Mouse (Mus musculus) CH12.LX (cell line): ENCODE data around the gene Olfr1148. TPM values are rescaled to one million over a fixed set of nuclear protein-coding genes. Genes with fewer than 3 reads are reported as not detected.

Source experiments
- DNase-seq: peaks from one replicate; pipeline ENCODE4 v3.0.0-alpha.2; 2013; ENCODE audit errors: extremely low read depth
- H3K27ac ChIP-seq: 2 replicates; pipeline ENCODE4 v1.5.1; 2012; ENCODE audit warnings: low read depth, mild to moderate bottlenecking, control low read depth, moderate library complexity; ENCODE audit not compliant: insufficient read depth
- H3K27me3 ChIP-seq: replicated peaks from 2 replicates; pipeline ENCODE3; 2012; ENCODE audit warnings: inconsistent platforms
- H3K36me3 ChIP-seq, 2 experiments: replicated peaks in 1 of 2; 2 replicates each; pipeline versions ENCODE3 to v1.6.1; 2012; ENCODE audit warnings: inconsistent platforms in 1 of 2, low read length in 1 of 2, mild to moderate bottlenecking in 1 of 2, mixed read lengths in 1 of 2, moderate library complexity in 1 of 2; ENCODE audit not compliant: control insufficient read depth in 1 of 2, insufficient read depth in 1 of 2
- H3K4me1 ChIP-seq, 2 experiments: 2 replicates each; pipeline ENCODE4 v1.6.1; 2012; ENCODE audit warnings: inconsistent platforms in 1 of 2, moderate library complexity in 1 of 2; ENCODE audit not compliant: insufficient read depth in 2 of 2, control insufficient read depth in 1 of 2
- H3K4me2 ChIP-seq: 2 replicates; pipeline ENCODE4 v1.6.1; 2012; ENCODE audit warnings: low read depth, mild to moderate bottlenecking, control low read depth; ENCODE audit not compliant: poor library complexity, insufficient read depth, severe bottlenecking
- H3K4me3 ChIP-seq, 3 experiments: fragments of 150-350 bp in 1 of 3; sonication (generic) in 1 of 3; replicated peaks in 1 of 3; 2 replicates each; pipeline versions ENCODE3 to v1.5.1; 2011 to 2012; ENCODE audit warnings: low read depth in 2 of 3, low read length in 2 of 3, mild to moderate bottlenecking in 2 of 3, moderate library complexity in 2 of 3, control low read depth in 1 of 3, improper control_type of control experiment in 1 of 3, inconsistent platforms in 1 of 3, mixed read lengths in 1 of 3; ENCODE audit not compliant: poor library complexity in 1 of 3
- H3K79me2 ChIP-seq: replicated peaks from 2 replicates; pipeline ENCODE4 v1.6.1; 2012; ENCODE audit warnings: mild to moderate bottlenecking, moderate library complexity; ENCODE audit not compliant: control insufficient read depth, poor library complexity, insufficient read depth, severe bottlenecking; ENCODE audit errors: extremely low read depth
- H3K9ac ChIP-seq: 2 replicates; pipeline ENCODE4 v1.6.1; 2012; ENCODE audit warnings: low read depth, mild to moderate bottlenecking, control low read depth, moderate library complexity; ENCODE audit not compliant: insufficient read depth
- H3K9me3 ChIP-seq: replicated peaks from 2 replicates; pipeline ENCODE3; 2012; ENCODE audit warnings: low read length, inconsistent platforms, mixed read lengths
- CHD1 ChIP-seq: IDR thresholded peaks from 2 replicates; pipeline ENCODE4 v1.6.1; 2012; ENCODE audit warnings: low read depth, low read length, improper control_type of control experiment, inconsistent platforms
- CHD2 ChIP-seq: IDR thresholded peaks from 2 replicates; pipeline ENCODE4 v1.6.1; 2011; ENCODE audit warnings: low read length, improper control_type of control experiment
- E2F4 ChIP-seq: IDR thresholded peaks from 2 replicates; pipeline ENCODE4 v1.6.1; 2011; ENCODE audit warnings: low read depth, low read length, improper control_type of control experiment; ENCODE audit not compliant: insufficient replicate concordance
- ELF1 ChIP-seq: IDR thresholded peaks from 2 replicates; pipeline ENCODE4 v1.6.1; 2014; ENCODE audit warnings: low read depth, mild to moderate bottlenecking, inconsistent platforms, low read length, improper control_type of control experiment
- EP300 ChIP-seq: IDR thresholded peaks from 2 replicates; pipeline ENCODE4 v1.6.1; 2011; ENCODE audit warnings: low read length, improper control_type of control experiment
- ETS1 ChIP-seq: conservative IDR thresholded peaks from 2 replicates; pipeline ENCODE4 v1.6.1; 2012; ENCODE audit warnings: low read depth, mild to moderate bottlenecking, inconsistent platforms, low read length, improper control_type of control experiment, moderate library complexity
- GABPA ChIP-seq: IDR thresholded peaks from 2 replicates; pipeline ENCODE4 v1.6.1; 2012; ENCODE audit warnings: low read depth, low read length, improper control_type of control experiment, inconsistent platforms; ENCODE audit not compliant: insufficient replicate concordance
- HCFC1 ChIP-seq: IDR thresholded peaks from 2 replicates; pipeline ENCODE4 v1.6.1; 2012; ENCODE audit warnings: low read depth, mild to moderate bottlenecking, inconsistent platforms, low read length, improper control_type of control experiment
- KAT2A ChIP-seq: IDR thresholded peaks from 2 replicates; pipeline ENCODE4 v1.6.1; 2012; ENCODE audit warnings: low read length, improper control_type of control experiment, inconsistent platforms; ENCODE audit not compliant: insufficient replicate concordance
- MXI1 ChIP-seq: IDR thresholded peaks from 2 replicates; pipeline ENCODE4 v1.6.1; 2011; ENCODE audit warnings: mild to moderate bottlenecking, low read depth, low read length, improper control_type of control experiment
- NELFE ChIP-seq: IDR thresholded peaks from 2 replicates; pipeline ENCODE4 v1.6.1; 2011; ENCODE audit warnings: low read depth, low read length, improper control_type of control experiment
- PAX5 ChIP-seq: IDR thresholded peaks from 2 replicates; pipeline ENCODE4 v1.6.1; 2012; ENCODE audit warnings: low read length, inconsistent platforms, mixed read lengths
- POLR2A ChIP-seq: IDR thresholded peaks from 2 replicates; pipeline ENCODE4 v1.6.1; 2011; ENCODE audit warnings: low read depth, mild to moderate bottlenecking, improper control_type of control experiment, low read length
- POLR2AphosphoS2 ChIP-seq: IDR thresholded peaks from 2 replicates; pipeline ENCODE4 v1.6.1; 2011; ENCODE audit warnings: low read depth, low read length, improper control_type of control experiment
- RAD21 ChIP-seq: IDR thresholded peaks from 2 replicates; pipeline ENCODE4 v1.6.1; 2011; ENCODE audit warnings: low read depth, mild to moderate bottlenecking, low read length, improper control_type of control experiment, moderate library complexity
- RCOR1 ChIP-seq: conservative IDR thresholded peaks from 2 replicates; pipeline ENCODE4 v1.6.1; 2012; ENCODE audit warnings: low read depth, mild to moderate bottlenecking, inconsistent platforms, low read length, improper control_type of control experiment
- SMC3 ChIP-seq: IDR thresholded peaks from 2 replicates; pipeline ENCODE4 v1.6.1; 2011; ENCODE audit warnings: low read depth, low read length, improper control_type of control experiment
- UBTF ChIP-seq: IDR thresholded peaks from 2 replicates; pipeline ENCODE4 v1.6.1; 2012; ENCODE audit warnings: low read depth, mild to moderate bottlenecking, inconsistent platforms, low read length, improper control_type of control experiment, moderate library complexity
- USF2 ChIP-seq: conservative IDR thresholded peaks from 2 replicates; pipeline ENCODE4 v1.6.1; 2011; ENCODE audit warnings: low read depth, low read length, improper control_type of control experiment
- ZMIZ1 ChIP-seq: IDR thresholded peaks from 2 replicates; pipeline ENCODE4 v1.6.1; 2012; ENCODE audit warnings: low read depth, mild to moderate bottlenecking, inconsistent platforms, low read length, improper control_type of control experiment
- dilution Hi-C: fragments of 300-500 bp; cut with MboI; formaldehyde crosslinking; loops from 2 replicates; pipeline ENCODE4 v1.14.3; 2020; ENCODE audit warnings: low sequenced_read_pairs; ENCODE audit not compliant: extremely low pct_unique_long_range_greater_than_20kb, extremely low pct_ligation_motif_present
- in situ Hi-C: fragments of 300-500 bp; cut with MboI; formaldehyde crosslinking; loops from 3 replicates; pipeline ENCODE4 v1.14.3; 2019; ENCODE audit warnings: low sequenced_read_pairs, low pct_ligation_motif_present, low pct_unique_long_range_greater_than_20kb, mixed read lengths
- polyA plus RNA-seq: library from polyadenylated mRNA; unstranded; fragments of >175 nt; gene quantifications from 2 replicates; pipeline ENCODE4 v1.2.1, GENCODE M21; 2012; ENCODE audit warnings: low read depth; ENCODE audit not compliant: insufficient read length
- total RNA-seq, 2 experiments: library from RNA; depleted of rRNA; stranded (reverse); fragments of 300-350 nt in 1 of 2; fragments of >200 nt in 1 of 2; gene quantifications; 2 replicates each; pipeline ENCODE4 v1.2.3; 2012 to 2014

Gene Olfr1148
- total RNA-seq (2012; rRNA removed) (not detected in 2 replicates), total RNA-seq (2014; rRNA removed) (not detected in 2 replicates), polyA plus RNA-seq (not detected in 2 replicates)

- no peak within 1 kb of the TSS for H3K4me3 ChIP-seq
- in situ Hi-C loops (no loop called here), dilution Hi-C loops (no loop called here)
- peaks cover 2% of the 10 kb centered on the region for H3K9me3 ChIP-seq
- no peak within 1 kb of the TSS for H3K9ac ChIP-seq
- no peaks in the 10 kb centered on the region for H3K79me2 ChIP-seq
- no peaks in the 10 kb centered on the region for H3K27me3 ChIP-seq
- TF ChIP-seq PAX5: no peak
- no peak for TF ChIP-seq KAT2A
- TF ChIP-seq MXI1: no peak
- no peak for TF ChIP-seq CHD2
- TF ChIP-seq SMC3: no peak
- TF ChIP-seq ETS1: no peak
- TF ChIP-seq EP300: no peak
- TF ChIP-seq POLR2A: no peak
- no peak for TF ChIP-seq POLR2AphosphoS2
- no peak for TF ChIP-seq ELF1
- no peak for TF ChIP-seq ZMIZ1
- TF ChIP-seq HCFC1: no peak
- no peak for TF ChIP-seq RCOR1
- no peak for TF ChIP-seq E2F4
- no peak for TF ChIP-seq CHD1
- no peaks in the 10 kb centered on the region for H3K36me3 ChIP-seq
- no peak for DNase-seq
- no peak within 1 kb of the TSS for H3K4me2 ChIP-seq
- H3K4me1 ChIP-seq: no peaks in the 10 kb centered on the region
- no peak within 1 kb of the TSS for H3K27ac ChIP-seq
Measured at GRCm38 (mm10) chr2:87830233-87830632, at the start of gene Olfr1148. Gene Olfr1148, plus strand, starts transcription at chr2:87830533.

DNA sequence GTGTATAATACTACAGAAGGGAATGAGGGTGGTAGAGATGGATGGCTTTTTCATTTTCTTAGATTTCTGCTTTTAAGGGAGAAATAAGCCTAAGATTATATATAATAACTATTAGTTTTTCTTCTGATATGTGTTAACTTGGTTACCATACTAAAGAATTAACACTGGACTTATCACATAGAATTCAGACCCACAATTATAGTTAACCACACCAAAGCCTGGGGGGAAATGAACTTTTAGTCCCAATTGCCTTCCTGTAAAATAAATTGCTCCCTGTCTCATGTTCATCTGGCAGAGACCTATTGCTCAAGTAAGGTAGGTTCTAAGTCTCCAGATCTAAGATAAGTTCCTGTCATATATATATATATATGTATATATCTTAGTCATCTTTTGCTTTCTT is 30.0 kb upstream of the Olfr1148 start, which contains the start of gene Olfr1143:
Gene Olfr1143 (plus strand): TSS at position 301 of the 400 bp plus-strand sequence.
- Histone ChIP-seq H3K9ac (no peak within 1 kb of the TSS), H3K79me2 (no peaks in the 10 kb centered on the region), H3K27me3 (no peaks in the 10 kb centered on the region), H3K36me3 (no peaks in the 10 kb centered on the region), H3K4me3 (no peak within 1 kb of the TSS), H3K4me1 (no peaks in the 10 kb centered on the region), H3K4me2 (no peak within 1 kb of the TSS), H3K9me3 (peaks cover 9% of the 10 kb centered on the region), H3K27ac (no peak within 1 kb of the TSS)
- no peak for DNase-seq
- TF ChIP-seq CHD1 (no peak), GABPA (no peak), USF2 (no peak), RCOR1 (no peak), UBTF (no peak), EP300 (no peak), RAD21 (no peak), NELFE (no peak), MXI1 (no peak)
- dilution Hi-C loops (no loop called here), in situ Hi-C loops (no loop called here)
